Comparison of ENCODE assay signal across 7 mouse cellular contexts in the genomic region with DNA sequence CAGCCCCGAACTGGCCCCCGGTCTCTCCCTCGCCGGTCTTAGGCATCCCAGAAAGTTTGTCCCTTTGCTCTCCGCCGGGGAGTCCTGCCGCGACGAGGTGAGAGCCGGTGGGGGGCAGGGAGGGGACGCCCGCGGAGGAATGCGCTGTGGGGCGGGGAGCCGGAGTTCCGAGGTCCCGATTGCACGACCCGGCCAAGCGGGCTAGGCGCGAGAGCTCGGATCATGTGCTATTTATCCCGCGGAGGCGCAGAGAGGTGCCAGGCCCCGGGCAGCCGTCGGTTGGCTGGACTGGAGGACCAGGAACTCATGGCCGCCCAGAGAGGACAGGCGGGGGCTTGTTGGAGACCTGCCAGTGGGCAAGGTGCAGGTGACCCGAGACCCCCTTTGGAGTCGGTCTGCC. TPM values are rescaled to one million over a fixed set of nuclear protein-coding genes. Genes with fewer than 3 reads are reported as not detected.
DNase-seq lines count a peak whose midpoint lies in the region; TF ChIP-seq lines count a peak whose summit lies in the region.

No protein-coding gene starts in this region.

- peak; percentile 76 for DNase-seq in ZHBTc4 (ENCODE audit: low read depth, low spot score)
- peak; percentile 81 for DNase-seq in gastrocnemius, postnatal 10 days
- peak; percentile 72 for DNase-seq in induced T-regulatory cell, adult 2 months (ENCODE audit: low read depth)
- DNase-seq in limb, embryonic 10.5 days (ENCODE audit: low spot score), result peak; percentile 76
- peak; percentile 66 for DNase-seq in midbrain, embryonic 10.5 days (ENCODE audit: low spot score)

- peak overlapping the region; percentile 84 for H3K4me3 ChIP-seq in cortical plate, adult 2 months (ENCODE audit: insufficient read depth, low read length)
- H3K4me3 ChIP-seq in limb, embryonic 10.5 days, result peak overlapping the region; percentile 96
- peak overlapping the region; percentile 93 for H3K4me3 ChIP-seq in midbrain, embryonic 10.5 days
- H3K4me3 ChIP-seq in small intestine, adult 2 months (ENCODE audit: low read depth, low read length), result peak overlapping the region; percentile 80

- WGBS in limb, embryonic 10.5 days, result under 1% methylated on average over 34 of the region's 34 CpGs
- under 1% methylated on average over 34 of the region's 34 CpGs for WGBS in midbrain, embryonic 10.5 days
- WGBS in small intestine, adult 2 months, result under 1% methylated on average over 34 of the region's 34 CpGs

- H3K4me1 ChIP-seq in cortical plate, adult 2 months (ENCODE audit: control insufficient read depth, insufficient read depth, low read length), result peaks cover 2% of the 10 kb centered on the region; the same call in 1 of the 2 replicates
- H3K4me1 ChIP-seq in limb, embryonic 10.5 days, result peaks cover 34% of the 10 kb centered on the region
- peaks cover 35% of the 10 kb centered on the region for H3K4me1 ChIP-seq in midbrain, embryonic 10.5 days
- H3K4me1 ChIP-seq in small intestine, adult 2 months (ENCODE audit: control insufficient read depth, insufficient read depth, insufficient read length, low read length), result peaks cover 12% of the 10 kb centered on the region

- no peaks in the 10 kb centered on the region for H3K9me3 ChIP-seq in limb, embryonic 10.5 days (replicated peaks)
- no peaks in the 10 kb centered on the region for H3K9me3 ChIP-seq in midbrain, embryonic 10.5 days (replicated peaks)

- peaks cover 34% of the 10 kb centered on the region for H3K36me3 ChIP-seq in limb, embryonic 10.5 days
- H3K36me3 ChIP-seq in midbrain, embryonic 10.5 days, result peaks cover 34% of the 10 kb centered on the region
- peaks cover 29% of the 10 kb centered on the region for H3K36me3 ChIP-seq in small intestine, adult 2 months (ENCODE audit: control insufficient read depth, insufficient read depth, low read length)

- TF ChIP-seq CTCF in cortical plate, adult 2 months (IDR thresholded peaks at IDR 0.05; ENCODE audit: extremely low read depth, insufficient read depth, low read length), result no peak
- TF ChIP-seq CTCF in small intestine, adult 2 months (IDR thresholded peaks at IDR 0.05; ENCODE audit: extremely low read depth, insufficient read length, insufficient replicate concordance, low read depth, low read length), result no peak

- no peak for TF ChIP-seq POLR2A in cortical plate, adult 2 months (IDR thresholded peaks at IDR 0.05; ENCODE audit: extremely low read depth, insufficient read depth, low read length)
- peak; percentile 31; the same call in 1 of the 2 replicates for TF ChIP-seq POLR2A in small intestine, adult 2 months (IDR thresholded peaks at IDR 0.05; ENCODE audit: low read depth, low read length)

- H3K27me3 ChIP-seq in limb, embryonic 10.5 days (ENCODE audit: low read depth, poor library complexity, severe bottlenecking), result no peaks in the 10 kb centered on the region
- peaks cover 8% of the 10 kb centered on the region; the same call in 1 of the 2 replicates for H3K27me3 ChIP-seq in midbrain, embryonic 10.5 days (ENCODE audit: low read depth, poor library complexity, severe bottlenecking)
- no peaks in the 10 kb centered on the region for H3K27me3 ChIP-seq in small intestine, adult 2 months (ENCODE audit: control insufficient read depth, insufficient read depth, low read length)

- H3K27ac ChIP-seq in cortical plate, adult 2 months (ENCODE audit: insufficient read depth, low read length), result peak overlapping the region; percentile 87
- peak overlapping the region; percentile 96 for H3K27ac ChIP-seq in limb, embryonic 10.5 days
- H3K27ac ChIP-seq in midbrain, embryonic 10.5 days (replicated peaks), result peak overlapping the region; percentile 95
- peak overlapping the region; percentile 99 for H3K27ac ChIP-seq in small intestine, adult 2 months (ENCODE audit: insufficient read depth, low read depth, low read length)

RNA-seq across cellular contexts. Expression of a gene that starts 0.3 kb away (rescaled TPM):
- 51.2 and 53.7 TPM in 2 replicates for polyA plus RNA-seq in cortical plate, adult 2 months (2012; rRNA removed)
- 100 to 1,000 TPM; 195 to 205 TPM for total RNA-seq in gastrocnemius, postnatal 10 days (2021)
- 2.0 and 2.2 TPM in 2 replicates for polyA plus RNA-seq in limb, embryonic 10.5 days (2016; fragmentation: Nextera tagmentation; extraction: Ambion mirVana)
- 1.8 and 2.0 TPM in 2 replicates for polyA plus RNA-seq in midbrain, embryonic 10.5 days (2016; fragmentation: Nextera tagmentation; extraction: Ambion mirVana)
- polyA plus RNA-seq in small intestine, adult 2 months (2012; rRNA removed), result 33.9 and 87.1 TPM in 2 replicates

RNA-seq across cellular contexts. Expression of a gene that starts 0.7 kb away (rescaled TPM):
- polyA plus RNA-seq in cortical plate, adult 2 months (2012; rRNA removed), result 4.8 and 5.2 TPM in 2 replicates
- 1 to 10 TPM; 1.6 to 2.5 TPM for total RNA-seq in gastrocnemius, postnatal 10 days (2021)
- 1.1 and 1.2 TPM in 2 replicates for polyA plus RNA-seq in limb, embryonic 10.5 days (2016; fragmentation: Nextera tagmentation; extraction: Ambion mirVana)
- 1.00 and 1.3 TPM in 2 replicates for polyA plus RNA-seq in midbrain, embryonic 10.5 days (2016; fragmentation: Nextera tagmentation; extraction: Ambion mirVana)
- polyA plus RNA-seq in small intestine, adult 2 months (2012; rRNA removed), result 0.38 and 0.79 TPM in 2 replicates

RNA-seq across cellular contexts. Expression of a gene that starts 12.7 kb away (rescaled TPM):
- polyA plus RNA-seq in cortical plate, adult 2 months (2012; rRNA removed), result 126 and 138 TPM in 2 replicates
- total RNA-seq in gastrocnemius, postnatal 10 days (2021), result 10 to 100 TPM; 20.6 to 21.8 TPM
- polyA plus RNA-seq in limb, embryonic 10.5 days (2016; fragmentation: Nextera tagmentation; extraction: Ambion mirVana), result 8.9 and 11.6 TPM in 2 replicates
- 9.8 and 12.4 TPM in 2 replicates for polyA plus RNA-seq in midbrain, embryonic 10.5 days (2016; fragmentation: Nextera tagmentation; extraction: Ambion mirVana)
- 27.7 and 66.7 TPM in 2 replicates for polyA plus RNA-seq in small intestine, adult 2 months (2012; rRNA removed)

RNA-seq across cellular contexts. Expression of a gene that starts 31.4 kb away (rescaled TPM):
- polyA plus RNA-seq in cortical plate, adult 2 months (2012; rRNA removed), result 74.5 and 81.9 TPM in 2 replicates
- total RNA-seq in gastrocnemius, postnatal 10 days (2021), result 100 to 1,000 TPM; 131 to 133 TPM
- polyA plus RNA-seq in limb, embryonic 10.5 days (2016; fragmentation: Nextera tagmentation; extraction: Ambion mirVana), result 182 and 196 TPM in 2 replicates
- polyA plus RNA-seq in midbrain, embryonic 10.5 days (2016; fragmentation: Nextera tagmentation; extraction: Ambion mirVana), result 186 TPM in 2 replicates
- polyA plus RNA-seq in small intestine, adult 2 months (2012; rRNA removed), result 21.0 and 36.6 TPM in 2 replicates

RNA-seq across cellular contexts. Expression of a gene that starts 43.6 kb away (rescaled TPM):
- 26.4 and 26.6 TPM in 2 replicates for polyA plus RNA-seq in cortical plate, adult 2 months (2012; rRNA removed)
- total RNA-seq in gastrocnemius, postnatal 10 days (2021), result 1,000 to 10,000 TPM; 5,193 to 5,983 TPM
- 67.8 and 75.6 TPM in 2 replicates for polyA plus RNA-seq in limb, embryonic 10.5 days (2016; fragmentation: Nextera tagmentation; extraction: Ambion mirVana)
- 22.6 and 32.8 TPM in 2 replicates for polyA plus RNA-seq in midbrain, embryonic 10.5 days (2016; fragmentation: Nextera tagmentation; extraction: Ambion mirVana)
- polyA plus RNA-seq in small intestine, adult 2 months (2012; rRNA removed), result 3.3 and 12.7 TPM in 2 replicates

Comparison
In these comparisons a context has a peak if more than half of its experiments do, and no peak if none do; other contexts are left out.
1. Peak in every context shown above with its lines: DNase-seq, H3K4me3 ChIP-seq and H3K27ac ChIP-seq.
2. RNA of a gene that starts 0.3 kb away (polyA plus RNA-seq): 33.9 to 87.1 TPM in small intestine, adult 2 months and 51.2 to 53.7 TPM in cortical plate, adult 2 months; 2.0 to 2.2 TPM in limb, embryonic 10.5 days and 1.8 to 2.0 TPM in midbrain, embryonic 10.5 days; every median in the first group is over 10 times any median in the second.